Mouse (Mus musculus): ENCODE measurements around the gene Eif5. TPM values are rescaled to one million over a fixed set of nuclear protein-coding genes. Genes with fewer than 3 reads are reported as not detected.
"Not testable (repeated sequence)": the region's sequence is repeated elsewhere in the genome, so short reads cannot be mapped to it uniquely, and the experiment has no call there.

The Eif5 gene
- total RNA-seq (2021), result 100 to 1,000 TPM; 247 to 250 TPM
- long read RNA-seq, experiment 1, full-length matches to known transcripts, result 346 of 442 reads
- long read RNA-seq, experiment 1, partial matches to known transcripts, result 64 of 442 reads
- long read RNA-seq, experiment 1, other reads (novel, unspliced or antisense), result 32 of 442 reads
- long read RNA-seq, experiment 2, full-length matches to known transcripts, result 309 of 364 reads
- long read RNA-seq, experiment 2, partial matches to known transcripts, result 39 of 364 reads
- long read RNA-seq, experiment 2, other reads (novel, unspliced or antisense), result 16 of 364 reads

DNA sequence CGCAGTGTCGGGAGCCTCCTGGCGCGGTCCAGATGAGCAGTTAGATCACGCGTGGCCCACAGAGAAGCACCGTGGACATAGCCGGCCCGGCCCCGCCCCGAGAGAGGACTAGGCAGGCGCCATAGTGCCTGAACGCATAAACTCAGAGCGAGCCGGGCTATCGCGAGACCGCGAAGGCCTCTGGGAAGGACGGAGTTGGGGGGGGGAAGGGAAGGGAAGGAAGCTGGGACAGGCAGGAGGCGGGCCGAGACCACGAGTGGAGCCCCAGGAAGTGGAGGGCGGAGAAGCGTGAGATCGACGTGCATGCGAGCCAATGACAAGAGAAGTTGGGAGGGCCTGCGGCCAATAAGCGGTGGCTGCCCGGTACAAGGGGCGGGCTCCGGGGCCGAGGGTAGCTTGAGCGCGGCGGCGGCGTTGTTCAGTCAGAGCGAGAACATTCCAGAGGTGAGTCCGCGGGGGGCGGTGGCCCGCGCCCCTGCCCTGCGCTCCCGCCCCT lies at the start of gene Eif5:
Gene Eif5 (plus strand): TSS at position 221 of the 496 bp plus-strand sequence.
- DNase-seq (ENCODE audit: low spot score in 2 of 2), result peak; percentile 99 to 100

GRCm38 (mm10) chr12:111489261-111489865 lies 48.5 kb upstream of the Eif5 start:
- DNase-seq (ENCODE audit: low spot score in 2 of 2), result no peak

DNA sequence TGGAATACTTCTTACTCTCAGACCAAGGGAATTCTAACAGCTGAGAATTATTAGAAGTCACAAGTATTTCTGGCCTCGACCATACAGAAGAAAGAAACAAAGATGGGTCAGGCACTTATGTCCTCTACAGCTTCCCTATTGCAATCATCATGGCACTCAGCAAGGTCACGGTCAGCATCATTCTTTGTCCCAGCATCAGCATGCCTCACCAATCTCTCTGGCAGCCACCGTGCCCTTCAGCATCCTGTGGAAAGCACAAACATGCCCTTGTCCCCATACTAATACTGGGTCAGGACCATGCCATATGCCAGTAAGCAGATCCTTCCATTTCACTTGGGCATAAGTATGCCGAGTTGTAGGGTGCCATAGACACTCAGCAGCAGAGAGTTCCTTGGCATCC lies 42.9 kb upstream of the Eif5 start:
- no peak for DNase-seq (ENCODE audit: low spot score in 2 of 2)

DNA sequence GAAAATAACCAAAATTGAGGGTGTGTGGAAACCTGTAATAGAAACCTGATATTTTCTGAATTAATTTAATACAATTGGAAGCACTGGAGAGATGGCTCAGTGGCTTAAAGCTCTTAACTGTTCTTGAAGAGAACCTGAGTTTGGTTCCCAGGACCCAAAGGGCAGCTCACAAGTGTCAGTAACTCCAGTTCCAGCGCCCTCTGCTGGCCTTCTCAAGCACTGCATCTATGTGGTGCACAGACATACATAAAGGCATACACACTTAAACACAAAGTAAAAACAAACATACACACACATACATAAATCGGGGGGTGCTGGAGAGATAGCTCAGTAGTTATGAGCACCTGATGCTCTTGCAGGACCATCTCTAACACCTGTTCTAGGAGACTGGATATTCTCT lies 40.7 kb upstream of the Eif5 start:
- DNase-seq (ENCODE audit: low spot score in 2 of 2), result no peak

GRCm38 (mm10) chr12:111499617-111500016 lies 38.2 kb upstream of the Eif5 start:
- no peak for DNase-seq (ENCODE audit: low spot score in 2 of 2)

DNA sequence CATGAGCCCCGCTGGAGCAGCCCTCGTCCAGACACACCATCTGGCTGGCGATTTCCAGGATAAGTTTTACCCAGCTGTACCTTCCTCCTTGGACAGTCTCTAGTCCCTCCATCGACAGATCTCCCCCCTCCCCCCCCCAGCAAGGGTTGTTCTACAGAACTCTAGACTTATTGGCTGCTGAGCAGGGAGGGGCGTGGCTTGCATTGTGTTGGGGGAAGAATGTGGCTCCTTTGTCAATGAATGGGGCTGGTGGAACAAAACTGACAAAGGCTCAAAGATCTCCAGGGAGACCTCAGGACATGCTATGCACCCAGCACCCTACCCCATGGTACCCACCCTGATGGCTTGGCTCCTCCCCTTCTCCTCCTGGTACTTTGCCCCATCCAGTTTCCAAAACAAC lies 37.1 kb upstream of the Eif5 start:
- no peak for DNase-seq (ENCODE audit: low spot score in 2 of 2)

DNA sequence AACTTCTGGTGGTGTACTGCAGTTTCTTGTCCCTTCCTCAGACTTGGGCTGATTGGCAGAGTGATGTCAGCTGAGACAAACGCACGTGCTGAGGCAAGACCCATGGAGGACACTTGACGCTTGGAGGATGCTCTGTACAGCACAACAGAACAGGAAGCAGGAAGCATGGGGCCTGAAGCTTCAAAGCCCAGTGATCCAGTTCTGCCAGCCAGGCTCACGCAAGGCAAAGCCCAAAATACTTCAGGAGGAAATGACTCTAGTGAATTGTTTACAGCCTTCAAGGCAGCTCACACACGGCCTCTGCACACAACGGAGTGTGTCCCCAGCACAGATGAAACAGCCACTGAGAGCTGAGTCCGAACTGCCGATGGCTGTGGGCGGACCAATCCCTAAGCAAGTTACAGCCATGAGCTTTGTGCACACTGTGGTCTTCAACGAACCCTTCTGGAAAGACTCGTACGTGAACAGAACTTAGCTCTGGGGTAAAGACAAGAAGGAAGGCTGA lies 34.7 kb upstream of the Eif5 start:
- no peak for DNase-seq (ENCODE audit: low spot score in 2 of 2)

GRCm38 (mm10) chr12:111503571-111503970 lies 34.2 kb upstream of the Eif5 start:
- no peak for DNase-seq (ENCODE audit: low spot score in 2 of 2)

DNA sequence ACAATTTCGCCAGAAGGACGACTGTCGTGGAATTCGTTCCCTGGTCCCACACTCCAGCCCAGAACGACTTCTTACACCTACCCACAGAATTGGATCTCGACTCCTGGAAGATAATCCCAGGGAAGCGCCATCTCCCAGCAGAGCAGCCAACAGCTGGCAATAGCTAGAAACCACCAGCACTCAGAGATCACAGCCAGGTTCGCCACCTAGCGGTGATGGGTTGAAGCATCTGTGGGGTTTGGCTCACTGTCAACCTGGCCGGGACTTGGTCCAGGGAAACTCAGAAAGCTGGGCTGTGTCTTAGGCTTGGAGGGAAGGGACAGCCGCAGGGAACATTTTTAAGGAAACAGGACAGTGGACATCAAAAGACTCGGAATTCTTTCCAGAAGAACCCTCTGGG lies 32.9 kb upstream of the Eif5 start:
- peak; percentile 96 to 97 for DNase-seq (ENCODE audit: low spot score in 2 of 2)

GRCm38 (mm10) chr12:111507001-111507400 lies 30.8 kb upstream of the Eif5 start:
- no peak for DNase-seq (ENCODE audit: low spot score in 2 of 2)

DNA sequence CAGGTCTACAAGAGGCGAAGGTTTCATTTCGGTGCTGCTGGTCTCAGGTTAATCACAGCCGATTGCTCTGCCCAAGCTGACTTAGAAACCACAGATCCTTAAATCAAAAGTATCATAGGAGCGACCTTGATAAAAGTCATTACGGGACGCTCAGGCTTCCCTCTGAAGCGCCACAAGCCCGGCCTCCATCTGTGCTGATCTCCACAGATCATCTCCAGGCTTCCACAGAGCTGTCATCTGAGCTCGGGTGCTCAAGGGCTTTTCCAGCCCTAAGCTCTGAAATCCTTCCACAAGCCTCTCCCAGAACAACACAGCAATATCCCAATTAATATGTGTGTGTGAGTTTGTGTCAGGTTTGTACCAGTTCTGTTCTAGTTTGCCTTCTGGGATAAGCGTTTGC lies 29.9 kb upstream of the Eif5 start:
- DNase-seq (ENCODE audit: low spot score in 2 of 2), result no peak

DNA sequence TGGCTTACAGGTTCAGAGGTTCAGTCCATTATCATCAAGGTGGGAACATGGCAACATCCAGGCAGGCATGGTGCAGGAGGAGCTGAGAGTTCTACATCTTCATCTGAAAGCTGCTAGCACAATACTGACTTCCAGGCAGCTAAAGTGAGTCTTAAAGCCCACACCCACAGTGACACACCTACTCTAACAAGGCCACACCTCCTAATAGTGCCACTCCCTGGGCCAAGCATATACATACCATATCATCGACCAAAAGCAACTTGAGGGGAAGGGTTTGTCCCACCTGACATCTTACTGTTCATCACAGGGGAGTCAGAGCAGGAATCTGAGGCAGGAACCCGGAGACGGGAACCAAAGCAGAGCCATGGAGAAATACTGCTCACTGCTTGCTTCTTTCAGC lies 29.4 kb upstream of the Eif5 start:
- DNase-seq (ENCODE audit: low spot score in 2 of 2), result not testable (repeated sequence)

DNA sequence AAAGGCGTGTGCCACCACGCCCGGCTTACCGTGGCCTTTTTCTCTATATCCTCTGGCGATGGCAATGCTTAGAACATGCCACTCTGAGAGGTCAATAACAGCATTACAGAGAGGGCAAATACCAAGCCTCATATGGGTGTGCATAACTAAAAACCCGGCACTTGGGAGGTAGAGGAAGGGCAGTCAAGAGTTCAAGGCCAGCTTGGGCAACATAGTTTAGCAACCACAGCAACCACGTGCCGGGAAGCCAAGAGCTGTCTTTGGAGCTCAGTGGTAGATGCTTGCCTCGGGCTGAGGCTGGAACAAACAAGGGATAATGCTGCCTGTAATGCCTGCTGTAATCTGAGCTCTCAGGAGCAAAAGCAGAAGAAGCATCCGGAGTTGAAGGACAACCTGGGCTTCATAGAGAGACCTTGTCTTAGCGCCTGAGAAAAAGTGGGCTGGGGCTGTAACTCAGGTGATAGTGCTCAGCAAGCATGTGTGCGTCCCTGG lies 25.2 kb upstream of the Eif5 start:
- no peak for DNase-seq (ENCODE audit: low spot score in 2 of 2)

- DNase-seq (ENCODE audit: low spot score in 2 of 2), result no peak
These were observed 24.1 kb upstream of the Eif5 start for GRCm38 (mm10) chr12:111513673-111514072.

DNA sequence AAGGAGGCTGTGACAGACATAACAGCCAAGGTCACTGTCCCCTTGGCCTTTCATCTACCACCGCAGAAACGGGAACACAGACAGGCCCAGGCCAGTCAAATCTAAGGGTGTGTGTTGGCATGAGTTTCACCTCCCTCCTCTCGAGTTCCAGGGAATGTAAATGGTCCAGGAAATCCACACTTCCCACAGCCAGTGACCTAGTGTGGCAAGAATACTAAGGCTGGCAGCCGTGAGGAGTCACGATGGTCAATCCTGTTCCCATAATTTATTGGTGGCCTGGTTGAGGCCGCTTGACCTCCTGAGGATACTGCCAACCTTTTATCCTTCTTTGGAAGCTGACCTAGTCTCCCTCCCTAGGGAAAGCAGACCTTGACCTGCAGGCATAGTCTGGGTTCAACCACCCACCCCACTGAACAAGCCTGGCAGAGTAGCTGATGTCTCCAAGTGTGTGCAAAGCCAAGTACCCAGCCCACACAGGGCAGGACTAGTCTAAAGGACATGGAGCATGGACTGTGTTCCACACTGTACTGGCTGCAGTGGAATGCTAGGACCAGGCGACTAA lies 23.5 kb upstream of the Eif5 start:
- no peak for DNase-seq (ENCODE audit: low spot score in 2 of 2)

DNA sequence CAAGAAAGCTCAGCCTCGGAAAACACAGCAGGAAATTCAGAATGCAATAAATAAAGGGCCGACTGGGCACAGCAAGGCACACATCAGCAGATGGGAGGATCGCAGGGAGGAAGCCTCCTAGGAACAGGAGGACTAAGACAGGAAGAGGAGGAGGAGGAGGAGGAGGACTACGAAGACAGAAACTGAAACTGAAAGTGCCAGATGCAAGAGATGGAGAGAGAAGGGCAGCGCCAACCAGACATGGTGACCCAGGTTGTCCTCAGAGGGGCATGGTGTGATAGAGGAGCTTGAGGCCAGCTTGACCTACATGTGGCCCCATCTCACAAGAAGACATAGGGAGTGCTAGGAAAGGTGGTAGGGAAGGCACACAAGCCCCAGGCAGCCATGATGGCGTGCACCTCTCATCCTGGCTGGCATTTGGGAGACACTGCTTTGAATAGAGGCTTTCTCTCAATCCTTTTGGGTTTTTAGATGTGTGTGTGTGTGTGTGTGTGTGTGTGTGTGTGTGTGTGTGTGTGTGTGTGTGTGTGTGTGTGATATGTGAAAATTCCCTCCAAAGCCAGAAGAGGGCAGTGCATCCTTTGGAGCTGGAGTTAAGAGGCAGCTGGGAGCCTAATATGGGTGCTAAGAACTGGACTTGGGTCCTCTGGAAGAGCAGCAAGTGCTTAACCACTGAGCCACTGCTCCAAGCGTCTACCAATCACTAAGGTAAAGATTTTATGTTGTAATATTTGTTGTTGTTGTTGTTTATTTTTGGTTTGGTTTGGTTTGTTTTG lies 22.8 kb upstream of the Eif5 start:
- no peak for DNase-seq (ENCODE audit: low spot score in 2 of 2)

- no peak for DNase-seq (ENCODE audit: low spot score in 2 of 2)
These were observed 21.9 kb upstream of the Eif5 start for GRCm38 (mm10) chr12:111515920-111516319.

- peak in 1 of 2 experiments; percentile 39 for DNase-seq (ENCODE audit: low spot score in 2 of 2)
These were observed 21.0 kb upstream of the Eif5 start for GRCm38 (mm10) chr12:111516826-111517225.

- no peak for DNase-seq (ENCODE audit: low spot score in 2 of 2)
These were observed 19.9 kb upstream of the Eif5 start for GRCm38 (mm10) chr12:111517901-111518300.

GRCm38 (mm10) chr12:111518391-111518790 lies 19.4 kb upstream of the Eif5 start:
- DNase-seq (ENCODE audit: low spot score in 2 of 2), result no peak

DNA sequence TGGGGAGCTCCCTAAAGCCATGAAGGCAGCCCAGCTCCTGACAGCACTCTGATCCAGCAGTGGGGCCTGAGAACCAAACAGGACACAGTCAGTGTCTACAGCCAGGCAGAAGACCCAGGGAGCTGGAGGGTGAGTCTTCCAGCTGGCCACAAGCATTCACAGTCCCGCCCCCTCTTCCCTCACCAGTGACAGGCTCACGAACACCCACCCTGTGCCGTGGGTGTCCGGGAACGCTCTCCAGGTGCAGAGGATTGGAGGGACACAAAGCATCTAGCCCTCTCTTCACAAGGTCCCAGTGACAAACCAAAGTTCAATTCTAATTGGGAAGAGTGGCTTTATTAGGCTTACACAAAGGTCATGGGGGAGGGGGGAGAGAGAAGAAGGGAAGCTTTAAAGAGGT lies 18.0 kb upstream of the Eif5 start:
- DNase-seq (ENCODE audit: low spot score in 2 of 2), result peak in 1 of 2 experiments; percentile 43
